Mouse (Mus musculus) layer of hippocampus, postnatal 36 days (tissue): ENCODE data around the gene Ccdc171. TPM values are rescaled to one million over a fixed set of nuclear protein-coding genes. Genes with fewer than 3 reads are reported as not detected.
A peak's percentile ranks its signal among the peaks of the same experiment; 100 is the strongest.

Experiments used
- DNase-seq, 2 experiments: peaks; one replicate each; pipeline ENCODE4 v3.0.0; 2022
- total RNA-seq, 2 experiments: library from RNA; stranded (reverse); gene quantifications; 2 replicates each; pipeline ENCODE4 v1.2.3; 2021

Gene Ccdc171
- total RNA-seq, 2 experiments from 2014 or later = 3.9 to 5.3 TPM

DNA sequence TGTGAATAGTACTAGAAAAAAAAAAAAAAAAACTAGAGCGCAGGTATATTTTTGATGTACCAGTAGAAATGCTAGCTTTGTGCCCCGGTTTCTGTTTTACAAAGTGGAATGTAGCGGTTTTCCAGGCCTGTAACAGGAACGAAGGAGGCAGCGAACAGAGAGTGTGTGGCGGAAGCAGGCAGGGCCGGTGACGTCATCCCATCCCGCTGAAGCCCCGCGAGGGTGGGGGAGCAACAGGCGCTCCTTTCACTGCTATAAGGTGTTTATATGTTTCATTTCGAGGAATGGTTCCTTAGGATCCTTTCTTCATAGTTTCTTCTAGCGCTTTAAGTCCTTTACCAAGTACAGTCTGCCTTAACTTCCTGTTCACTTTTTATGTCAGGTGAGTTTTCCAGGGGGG, 272.6 kb downstream of the Ccdc171 start:
- no peak for DNase-seq

DNA sequence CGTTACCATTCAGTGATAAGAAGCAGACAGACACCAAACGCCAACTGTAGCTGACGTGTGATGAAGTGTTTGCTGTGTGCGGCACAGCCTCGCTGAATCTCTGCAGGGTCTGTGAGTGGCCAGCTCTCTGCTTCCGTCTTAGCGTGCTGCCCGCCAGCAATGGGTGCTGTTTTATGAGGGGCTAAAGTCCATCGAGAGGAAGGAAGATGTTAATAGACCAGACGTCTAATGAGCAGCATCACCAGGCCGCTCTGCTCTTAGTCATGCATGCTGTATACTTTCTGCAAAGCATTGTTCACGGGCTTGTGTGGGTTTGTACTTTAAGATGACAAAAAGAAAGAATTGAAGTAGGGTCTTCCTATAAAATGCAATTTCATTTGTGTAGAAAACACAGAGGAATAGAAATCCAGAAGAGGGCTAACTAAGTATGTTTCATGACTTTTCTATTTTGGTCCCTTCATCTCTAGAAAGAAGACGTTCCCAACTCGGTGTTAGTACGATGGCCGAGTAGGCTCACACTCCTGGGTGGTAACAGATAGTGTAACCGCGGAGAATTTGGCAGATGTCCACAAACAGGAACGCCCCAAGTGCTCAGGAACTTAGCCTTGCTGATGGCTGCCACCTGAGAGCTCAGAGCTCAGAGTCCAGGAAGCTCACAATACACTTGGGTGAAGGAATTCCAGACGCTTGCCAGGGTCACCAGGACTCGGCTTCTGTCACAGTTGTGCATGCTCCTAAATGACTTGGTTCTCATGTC, 273.5 kb downstream of the Ccdc171 start:
- no peak for DNase-seq

DNA sequence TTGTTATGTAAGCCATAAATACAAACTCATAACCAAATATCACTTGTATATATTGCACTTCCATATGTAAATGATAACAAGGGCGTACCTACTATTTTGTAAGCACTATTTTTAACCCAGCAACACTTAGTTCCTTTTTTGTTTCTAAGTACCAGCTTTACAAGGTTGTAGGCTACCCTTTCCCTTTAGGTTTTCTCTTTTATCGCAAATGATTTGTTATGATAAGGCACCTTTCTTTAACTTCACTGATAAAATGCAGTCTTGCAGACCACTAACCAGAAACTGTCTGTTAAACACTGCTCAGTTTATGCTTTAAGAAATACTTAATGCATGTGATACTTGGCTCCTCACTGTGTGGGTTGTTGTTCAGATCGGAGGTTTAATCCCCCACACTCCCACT, 275.1 kb downstream of the Ccdc171 start:
- DNase-seq = no peak

DNA sequence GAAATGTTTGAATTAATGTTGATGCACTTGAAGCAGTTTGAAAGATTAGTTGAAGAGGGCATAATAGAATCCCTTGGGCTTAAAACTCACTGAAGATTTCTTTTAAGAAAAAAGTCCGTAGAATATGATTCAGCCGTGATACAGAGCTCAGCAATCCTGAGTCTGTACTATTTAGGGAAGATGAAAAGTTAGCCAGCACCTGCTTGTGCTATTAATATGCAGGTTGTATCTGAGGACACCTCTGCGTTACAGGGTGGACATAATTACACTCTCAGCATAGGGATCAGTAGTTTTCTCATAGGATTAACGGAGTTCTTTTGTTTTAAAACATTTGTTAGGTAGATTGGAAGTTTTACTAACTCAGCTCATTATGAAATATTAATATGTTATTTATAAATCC, 291.6 kb downstream of the Ccdc171 start:
- no peak for DNase-seq

DNA sequence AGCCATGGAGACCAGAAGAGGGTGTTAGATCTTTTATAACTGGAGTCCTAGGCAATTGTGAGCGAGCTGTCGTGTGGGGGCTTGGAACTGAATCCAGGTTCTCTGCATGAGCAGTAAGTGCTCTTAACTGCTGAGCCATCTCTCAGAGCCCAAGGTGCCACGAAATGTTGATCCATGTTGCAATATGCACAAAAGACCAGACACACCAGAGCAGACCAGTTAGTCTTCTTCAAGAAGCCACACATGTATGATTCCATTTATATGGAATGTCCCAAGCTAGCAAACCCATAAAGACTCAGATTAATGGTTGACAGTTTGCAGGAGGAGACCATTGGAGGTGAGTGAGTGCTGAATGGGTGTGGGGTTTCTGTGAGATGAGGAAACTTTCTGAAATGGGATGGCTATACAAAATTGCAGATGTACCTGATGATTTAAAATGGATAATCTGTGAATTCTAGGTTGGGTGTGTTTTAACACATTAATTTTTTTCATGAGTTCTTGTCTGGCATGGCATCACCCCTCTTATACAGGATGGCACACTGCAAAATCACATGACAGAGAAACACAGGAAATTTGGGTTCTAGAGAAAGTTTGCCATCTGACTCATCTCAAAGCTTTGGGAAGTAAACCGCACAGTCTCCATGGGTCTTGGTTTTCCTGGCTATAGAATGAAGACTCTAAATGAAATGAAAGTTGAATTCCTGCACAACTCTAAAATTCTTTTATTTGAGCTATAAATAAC, 304.5 kb downstream of the Ccdc171 start:
- no peak for DNase-seq

DNA sequence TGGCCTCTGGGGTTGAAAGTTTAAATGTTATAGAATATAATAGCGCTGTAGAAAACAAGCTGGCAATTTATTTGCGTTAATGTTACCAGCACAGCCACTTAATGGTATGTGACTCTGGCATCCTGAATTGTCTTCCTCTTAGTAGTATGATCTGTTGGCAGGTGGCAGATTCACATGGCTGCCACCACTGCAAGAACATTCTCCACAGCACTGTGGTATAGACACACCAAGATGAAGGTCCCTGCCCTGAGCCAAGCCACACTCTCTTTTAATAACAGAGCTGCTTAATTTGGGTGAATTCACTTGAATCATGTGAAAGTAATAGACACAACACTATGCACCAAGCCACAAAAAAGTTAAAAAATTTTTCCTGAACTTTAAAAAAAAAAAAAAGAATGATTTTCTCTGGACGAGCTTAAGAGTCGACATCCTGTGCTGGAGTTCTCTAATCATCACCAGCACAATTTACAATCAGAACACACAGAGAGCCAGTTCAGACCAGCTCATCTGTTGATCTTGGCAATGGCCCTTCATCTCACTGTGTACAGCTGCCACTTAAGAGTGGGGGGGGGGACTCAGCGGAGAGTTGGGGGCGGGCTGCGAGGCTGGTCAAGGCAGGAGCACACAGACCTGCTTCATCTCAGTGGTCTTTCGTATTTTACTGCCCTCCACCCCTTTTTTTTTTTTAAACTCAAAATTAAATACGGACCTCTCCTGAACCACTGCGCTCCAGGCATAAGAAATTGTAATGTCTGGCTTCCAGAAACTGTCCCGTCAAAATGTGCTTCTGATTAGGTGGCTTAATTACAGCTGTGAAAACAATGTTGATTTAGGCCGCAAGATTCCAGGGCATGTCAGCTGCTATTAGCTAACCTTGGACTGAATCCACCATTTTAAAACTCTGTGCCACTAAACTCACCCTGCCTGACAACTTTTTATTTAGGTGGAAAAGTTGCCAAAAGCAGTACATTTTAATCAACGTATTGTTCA, 305.8 kb downstream of the Ccdc171 start:
- DNase-seq = no peak

DNA sequence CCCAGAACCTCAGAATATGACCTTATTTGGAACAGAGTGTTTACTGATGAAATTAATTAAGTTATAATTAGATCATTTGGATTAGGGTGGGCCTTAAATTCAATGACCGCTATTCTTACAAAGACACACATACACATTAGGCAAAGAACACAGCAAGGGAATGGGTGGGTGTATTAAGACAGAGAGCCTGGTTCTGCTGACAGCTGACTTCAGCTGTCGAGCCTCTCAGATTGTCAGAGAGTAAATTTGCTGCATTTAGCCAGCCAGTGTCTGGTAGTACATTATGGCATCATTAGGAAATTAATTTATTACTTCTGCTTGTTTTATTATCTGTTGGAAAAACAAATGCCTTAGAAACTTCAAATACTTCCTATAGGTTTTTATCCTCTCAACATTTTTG, 313.7 kb downstream of the Ccdc171 start:
- no peak for DNase-seq

DNA sequence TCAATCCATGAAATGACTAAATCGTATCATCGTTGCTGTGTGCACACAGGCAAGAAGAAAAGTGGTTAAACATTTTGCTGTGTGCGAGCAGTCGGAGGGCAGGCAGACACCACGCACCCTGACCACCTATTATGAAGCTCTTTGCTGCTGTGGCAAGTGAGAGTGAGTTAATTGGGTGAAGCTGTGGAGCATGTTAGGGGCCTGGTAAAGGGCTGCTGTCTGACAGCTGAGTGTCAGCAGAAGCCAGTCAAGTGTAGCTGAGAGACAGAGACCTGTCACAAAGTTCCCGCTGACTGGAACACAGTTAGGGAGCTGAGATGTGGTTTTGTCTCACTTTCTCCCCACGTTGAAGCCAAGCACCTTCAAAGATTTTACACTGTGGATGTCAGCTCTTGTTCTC, 321.0 kb downstream of the Ccdc171 start:
- no peak for DNase-seq

DNA sequence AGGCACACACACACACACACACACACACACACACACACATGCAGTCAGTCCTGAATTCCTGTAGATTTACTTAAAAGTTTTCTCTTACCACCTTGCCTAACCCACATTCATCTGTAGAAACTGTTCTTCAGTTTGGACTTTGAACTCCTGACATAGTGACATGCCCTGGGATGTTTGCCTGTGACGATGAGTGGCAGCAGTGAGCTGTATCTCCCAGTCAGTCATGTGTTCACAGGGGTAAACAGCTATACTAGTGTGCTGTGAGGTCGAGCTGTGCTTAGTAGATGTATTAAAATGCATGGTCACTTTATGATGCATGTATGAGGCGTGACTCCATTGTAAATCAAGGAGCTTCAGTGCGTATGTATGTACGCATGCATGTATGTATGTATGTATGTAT, 328.5 kb downstream of the Ccdc171 start:
- DNase-seq = no peak

DNA sequence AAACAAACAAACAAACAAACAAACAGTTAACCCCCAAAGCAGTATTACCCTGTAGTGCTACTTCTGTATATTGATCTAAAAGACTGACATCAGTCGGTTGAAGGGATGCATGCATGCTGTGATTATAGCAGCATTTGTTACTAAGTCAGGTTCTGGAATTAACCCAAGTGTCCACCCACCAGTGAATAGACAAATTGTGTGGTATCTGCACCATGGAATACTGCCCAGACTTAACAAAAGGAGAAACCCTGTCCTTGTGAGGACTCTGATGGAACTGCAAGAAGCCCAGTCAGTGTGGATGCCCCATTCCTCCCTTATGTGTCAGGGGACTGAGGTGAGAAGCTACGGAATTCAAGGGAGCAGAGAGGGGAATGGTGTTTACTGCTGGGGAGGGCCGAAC, 336.4 kb downstream of the Ccdc171 start:
- peak in 1 of 2 experiments; percentile 20 for DNase-seq

DNA sequence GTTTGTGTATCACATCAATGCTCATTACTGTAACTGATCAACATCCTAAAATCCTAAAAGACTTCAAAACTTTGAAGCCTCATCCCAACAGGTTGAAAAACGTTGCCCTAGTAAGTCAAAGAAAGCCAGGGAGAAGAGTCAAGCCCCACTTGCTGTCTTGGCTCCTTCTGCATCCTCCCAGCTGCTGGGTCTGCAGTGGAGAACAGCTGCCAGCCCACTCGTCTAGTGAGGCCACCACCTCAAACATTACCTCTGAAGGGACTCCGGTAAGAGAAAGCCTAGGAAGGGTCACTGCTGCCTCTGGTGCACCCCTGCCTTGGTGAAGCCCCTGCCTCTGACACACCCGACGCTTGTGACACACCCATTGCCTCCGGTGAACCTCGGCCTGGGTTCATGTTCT, 336.9 kb downstream of the Ccdc171 start:
- no peak for DNase-seq

DNA sequence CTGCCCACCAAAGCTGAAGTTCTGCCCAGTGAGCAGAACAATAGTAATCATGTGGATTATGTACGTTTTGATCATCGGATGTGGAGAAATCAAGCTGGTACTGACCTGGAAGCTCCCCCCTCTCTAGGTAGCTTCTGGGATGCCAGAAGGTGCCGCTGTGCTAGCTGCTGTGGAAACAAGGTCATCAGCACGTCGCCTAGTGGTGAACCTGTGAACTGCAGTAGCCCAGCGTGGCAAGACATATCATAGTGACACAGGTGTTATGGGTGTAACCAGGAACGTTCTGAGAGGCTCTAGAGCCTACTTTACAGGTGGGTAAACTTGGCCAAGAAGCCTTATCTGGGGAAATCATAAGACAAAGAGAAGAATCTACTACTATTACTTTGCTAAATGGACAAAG, 351.3 kb downstream of the Ccdc171 start:
- DNase-seq = no peak

DNA sequence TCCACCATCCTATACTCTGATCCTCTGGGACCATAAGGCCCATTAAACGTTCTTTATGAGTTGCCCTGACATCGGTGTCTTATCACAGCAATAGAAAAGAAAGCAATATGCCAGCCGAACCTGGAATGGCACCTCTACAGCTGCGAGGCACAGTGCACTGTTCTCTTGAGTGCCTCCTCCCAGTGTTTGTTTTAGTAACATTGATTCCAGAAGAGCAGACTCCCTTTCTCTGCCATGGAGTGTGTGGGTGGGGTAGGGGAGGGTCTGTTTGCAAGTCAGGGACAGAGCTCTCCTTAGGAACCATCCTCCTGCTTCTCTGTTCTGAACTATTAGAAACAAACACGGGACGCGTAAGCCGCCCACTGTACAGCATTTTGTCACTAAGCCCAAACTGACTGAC, 352.9 kb downstream of the Ccdc171 start:
- peak; percentile 21 to 26 for DNase-seq

DNA sequence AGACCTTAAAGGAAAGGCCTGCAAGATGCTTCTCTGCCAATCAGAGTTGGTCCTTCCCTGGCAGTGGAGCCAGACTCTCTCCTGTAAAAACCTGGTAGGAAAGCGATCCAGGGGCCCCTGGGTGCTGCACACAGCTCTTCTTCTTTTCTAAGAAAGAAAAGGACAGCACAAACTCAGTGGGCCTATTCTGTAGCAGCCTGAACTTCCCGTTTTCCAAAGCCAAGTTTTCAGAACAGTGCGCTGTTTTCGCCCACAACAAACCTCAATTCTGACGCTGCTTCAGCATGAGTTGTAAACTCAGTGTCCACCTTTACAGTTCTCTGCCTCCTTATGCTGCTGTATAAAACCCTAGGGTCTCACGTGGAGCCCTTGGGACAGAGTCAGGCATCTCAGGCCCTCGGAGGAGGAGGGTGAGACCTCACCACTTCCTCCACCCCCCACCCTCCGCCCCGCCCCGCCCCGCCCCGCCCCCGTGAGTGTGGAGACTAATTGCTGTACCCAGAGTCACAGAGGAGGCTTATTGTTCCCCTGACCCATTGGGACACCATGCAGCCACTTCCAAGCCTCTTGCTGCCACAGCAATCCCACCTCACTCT, 363.2 kb downstream of the Ccdc171 start:
- DNase-seq = no peak

DNA sequence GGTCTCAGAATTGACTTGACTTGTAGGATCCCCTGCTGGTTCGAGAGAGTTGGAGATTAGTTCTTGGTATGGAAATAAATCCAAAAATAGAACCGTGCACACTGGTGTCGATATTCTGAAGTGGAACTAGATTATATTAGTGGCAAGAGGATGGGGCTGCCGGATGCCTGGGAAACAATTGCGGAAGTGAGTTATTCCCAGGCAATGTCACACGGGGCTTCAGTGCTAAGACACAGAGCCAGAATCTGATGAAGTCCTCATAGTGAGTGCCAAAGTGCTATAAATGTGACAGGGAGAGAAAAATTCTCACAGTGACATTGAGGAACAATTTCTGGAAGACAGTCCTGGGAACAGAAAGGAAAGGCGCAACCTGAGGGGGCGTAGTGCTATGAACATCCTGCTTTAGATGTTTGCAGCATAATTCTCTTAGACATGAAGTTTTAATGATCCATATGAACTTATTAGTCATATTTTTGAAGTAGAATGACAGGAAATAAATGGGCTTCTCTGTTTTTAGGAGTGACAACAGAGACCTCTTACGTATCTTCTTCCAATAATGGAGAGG, 376.8 kb downstream of the Ccdc171 start:
- no peak for DNase-seq

Other genes starting within 250 kb of the Ccdc171 start
- 10 to 100 TPM; 34.9 to 36.5 TPM for gene Ttc39b, start 201.3 kb upstream of the Ccdc171 start, total RNA-seq
- 10 to 100 TPM; 40.1 to 43.1 TPM for gene Snapc3, start 107.8 kb upstream of the Ccdc171 start, total RNA-seq
- gene Psip1, start 39.1 kb upstream of the Ccdc171 start, total RNA-seq = 100 to 1,000 TPM; 210 to 215 TPM